Mouse (Mus musculus): Measurements from ENCODE around the gene Trmt1. TPM values are rescaled to one million over a fixed set of nuclear protein-coding genes. Genes with fewer than 3 reads are reported as not detected.

Gene Trmt1
- polyA plus RNA-seq, 1 experiment from 2014 or later: 73.3 TPM

DNA sequence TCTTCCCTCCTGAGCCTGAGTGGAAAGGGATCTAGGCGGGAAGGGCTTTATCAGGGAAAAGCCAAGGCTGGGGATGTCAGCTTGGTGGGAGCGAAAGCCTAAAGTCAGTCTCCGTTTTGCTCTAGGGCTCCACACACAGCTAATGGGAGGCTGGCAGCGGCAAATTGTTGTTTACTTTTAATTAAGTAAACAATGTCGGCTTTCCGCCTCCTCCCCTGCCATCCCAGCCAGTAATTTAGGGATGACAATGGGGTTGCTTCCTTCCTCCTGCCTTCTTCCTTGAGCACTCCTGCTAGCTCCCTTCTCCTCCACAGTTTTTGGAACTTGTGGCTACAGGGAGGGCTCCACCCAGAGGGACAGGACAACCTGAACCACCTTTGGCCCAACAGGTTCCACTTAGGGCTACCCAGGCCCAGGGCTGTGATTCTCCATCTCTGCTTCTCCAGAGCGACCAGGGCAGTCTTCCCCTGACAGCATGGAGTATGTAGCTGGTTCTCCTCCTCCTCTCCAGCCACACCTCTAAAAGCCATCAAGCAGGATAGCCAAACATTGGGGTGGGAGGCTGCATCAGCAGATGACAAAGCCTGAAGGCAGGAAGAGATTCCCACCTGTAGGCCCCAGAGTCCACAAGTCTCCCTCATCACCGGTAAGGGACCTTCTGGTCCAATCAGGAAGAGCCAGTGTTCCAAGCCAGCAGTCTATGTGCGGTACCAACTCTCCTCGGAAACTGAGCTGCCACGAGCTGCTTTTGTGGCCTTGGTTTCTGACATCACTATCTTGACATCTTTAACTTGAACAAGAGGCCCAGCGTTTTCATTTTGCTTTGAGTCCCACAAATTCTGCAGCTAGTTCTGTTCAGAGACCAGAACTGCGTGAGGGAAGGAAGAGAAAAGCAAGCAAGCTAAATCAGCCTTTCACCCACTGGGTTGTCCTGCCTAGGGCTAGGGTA lies 55.1 kb downstream of the Trmt1 start:
- Histone ChIP-seq H3K27ac (ENCODE audit: low read length) (peak overlapping the region; percentile 83), H3K4me3 (replicated peaks; ENCODE audit: low read length) (no peak overlapping the region), H3K27me3 (replicated peaks; ENCODE audit: control insufficient read depth, insufficient read depth, low read length) (no peaks in the 10 kb centered on the region), H3K4me2 (ENCODE audit: low read length) (0 out of 2 replicates have a peak overlapping the region, but pooled peaks have one; percentile 2), H3K9ac (replicated peaks; ENCODE audit: low read depth, low read length) (peak overlapping the region; percentile 28), H3K4me1 (replicated peaks; ENCODE audit: control insufficient read depth, insufficient read depth, low read length) (peaks cover 95% of the 10 kb centered on the region), H3K9me3 (ENCODE audit: control insufficient read depth, low read length) (no peaks in the 10 kb centered on the region), H3K36me3 (ENCODE audit: control insufficient read depth, insufficient read depth) (no peaks in the 10 kb centered on the region)
- 32% methylated on average over 13 of the region's 13 CpGs for WGBS
- no peak for ATAC-seq

DNA sequence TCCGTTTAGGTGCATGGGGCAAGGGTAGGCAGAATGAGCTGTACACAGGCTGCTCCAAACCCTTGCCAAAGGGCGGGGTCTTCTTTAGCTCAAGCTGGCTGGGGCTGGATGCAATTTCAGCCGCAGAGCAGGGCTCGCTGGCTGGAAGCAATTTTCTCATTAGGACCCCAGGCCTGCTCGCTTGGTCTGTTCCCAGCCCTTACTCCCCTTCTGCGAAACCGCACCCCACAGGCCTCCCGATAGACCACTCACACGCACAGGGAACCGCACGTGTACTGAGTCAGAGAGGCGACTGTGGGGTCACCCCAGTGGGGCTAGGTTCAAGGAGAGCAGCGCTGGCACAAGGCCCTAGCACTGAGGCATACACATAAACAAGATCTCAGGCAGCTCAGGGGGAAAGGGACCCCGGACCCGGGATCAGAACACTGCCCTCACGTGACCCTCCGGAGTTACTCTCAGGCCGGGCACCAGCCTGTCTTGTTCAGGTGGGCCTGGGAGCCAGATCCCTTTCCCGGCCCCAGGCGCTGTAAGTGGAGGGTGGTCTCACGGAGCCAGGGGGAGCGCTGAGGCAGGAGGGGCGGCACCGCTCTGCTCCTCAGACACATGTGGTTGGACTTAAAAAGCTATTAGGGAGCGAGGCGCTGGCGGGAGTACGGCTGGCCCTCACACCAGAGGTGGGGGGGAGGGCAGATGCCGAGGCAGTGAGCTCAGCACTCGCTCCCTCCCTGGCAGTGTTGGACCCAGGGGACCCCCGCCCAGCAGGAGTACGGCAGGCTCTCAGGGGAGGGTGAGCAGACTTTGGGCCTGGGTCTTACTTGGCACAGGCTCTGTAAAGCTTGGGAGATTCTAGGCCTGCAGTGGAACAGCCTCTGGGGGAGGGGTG lies 56.3 kb downstream of the Trmt1 start:
- peak; percentile 54 for ATAC-seq
- Histone ChIP-seq H3K9ac (replicated peaks; ENCODE audit: low read depth, low read length) (peak overlapping the region; percentile 24), H3K4me1 (replicated peaks; ENCODE audit: control insufficient read depth, insufficient read depth, low read length) (peaks cover 99% of the 10 kb centered on the region), H3K27me3 (replicated peaks; ENCODE audit: control insufficient read depth, insufficient read depth, low read length) (no peaks in the 10 kb centered on the region), H3K4me3 (replicated peaks; ENCODE audit: low read length) (no peak overlapping the region), H3K4me2 (ENCODE audit: low read length) (peak overlapping the region; percentile 23), H3K36me3 (ENCODE audit: control insufficient read depth, insufficient read depth) (no peaks in the 10 kb centered on the region), H3K9me3 (ENCODE audit: control insufficient read depth, low read length) (no peaks in the 10 kb centered on the region), H3K27ac (ENCODE audit: low read length) (peak overlapping the region; percentile 83)
- WGBS: 6% methylated on average over 31 of the region's 32 CpGs

DNA sequence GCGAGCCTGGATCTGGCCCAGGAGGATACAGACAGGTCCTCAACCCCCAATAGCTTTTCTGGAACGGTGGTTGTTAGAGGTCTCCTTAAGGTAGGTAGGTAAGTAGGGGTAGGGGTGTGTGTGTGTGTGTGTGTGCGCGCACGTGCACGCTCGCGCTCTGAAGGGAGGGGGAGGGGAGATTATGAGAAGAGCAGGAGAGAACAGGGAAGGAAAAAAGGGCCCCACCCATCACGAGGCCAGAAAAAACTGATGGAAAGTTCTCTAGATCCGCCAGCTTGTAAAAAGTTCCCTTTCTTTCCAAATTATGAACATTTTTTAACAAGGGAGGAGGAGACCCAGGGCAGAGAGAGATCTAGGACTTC lies 56.9 kb downstream of the Trmt1 start:
- Histone ChIP-seq H3K4me3 (replicated peaks; ENCODE audit: low read length) (no peak overlapping the region), H3K4me2 (ENCODE audit: low read length) (peak overlapping the region; percentile 23), H3K9me3 (ENCODE audit: control insufficient read depth, low read length) (no peaks in the 10 kb centered on the region), H3K9ac (replicated peaks; ENCODE audit: low read depth, low read length) (peak overlapping the region; percentile 24; the same call in 1 of the 2 replicates), H3K36me3 (ENCODE audit: control insufficient read depth, insufficient read depth) (no peaks in the 10 kb centered on the region), H3K27me3 (replicated peaks; ENCODE audit: control insufficient read depth, insufficient read depth, low read length) (no peaks in the 10 kb centered on the region), H3K27ac (ENCODE audit: low read length) (peak overlapping the region; percentile 83), H3K4me1 (replicated peaks; ENCODE audit: control insufficient read depth, insufficient read depth, low read length) (peaks cover 93% of the 10 kb centered on the region)
- no peak; the same call in 1 of the 2 replicates for ATAC-seq
- WGBS: 5% methylated on average over 10 of the region's 10 CpGs

DNA sequence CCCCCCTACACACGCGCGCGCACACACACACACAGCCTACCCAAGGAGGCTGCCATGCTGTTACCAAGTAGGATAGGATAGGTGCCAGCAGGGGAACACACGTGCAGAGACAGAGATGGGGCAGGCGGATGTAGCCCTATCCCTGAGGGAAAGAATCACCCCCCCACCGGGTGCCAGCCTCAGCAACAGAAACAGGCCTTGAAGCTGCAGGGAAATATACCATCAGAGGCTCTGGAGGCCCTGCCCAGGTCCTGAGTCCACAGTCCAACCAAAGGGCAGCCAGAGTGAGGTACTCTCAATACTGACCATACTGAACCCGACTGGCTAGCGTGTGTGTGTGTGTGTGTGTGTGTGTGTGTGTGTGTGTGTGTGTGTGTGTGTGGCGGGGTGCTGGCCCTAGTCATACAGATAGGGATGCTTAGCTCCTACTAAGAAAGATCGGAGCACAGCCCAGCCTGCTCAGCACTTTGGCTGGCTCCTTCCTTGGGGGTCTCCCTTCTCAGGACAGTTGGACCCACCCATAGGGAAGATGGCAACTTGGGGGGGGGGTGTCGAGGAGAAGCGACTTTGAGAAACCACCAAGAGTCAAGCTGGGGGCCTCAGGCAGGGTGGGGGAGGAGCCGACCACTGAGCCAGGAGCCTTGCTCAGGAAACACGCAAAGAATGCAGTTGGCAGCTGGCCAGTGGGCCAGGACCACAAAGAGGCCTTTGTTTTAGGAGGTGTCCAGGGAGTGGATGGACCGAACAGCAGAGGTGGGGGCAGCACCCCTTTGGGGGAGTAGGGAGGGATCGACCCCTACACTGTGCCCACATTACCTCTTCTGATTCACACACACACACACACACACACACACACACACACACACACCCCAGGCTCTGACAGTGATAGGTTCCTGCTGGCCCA lies 57.7 kb downstream of the Trmt1 start:
- Histone ChIP-seq H3K4me3 (replicated peaks; ENCODE audit: low read length) (no peak overlapping the region), H3K9me3 (ENCODE audit: control insufficient read depth, low read length) (no peaks in the 10 kb centered on the region), H3K36me3 (ENCODE audit: control insufficient read depth, insufficient read depth) (no peaks in the 10 kb centered on the region), H3K27me3 (replicated peaks; ENCODE audit: control insufficient read depth, insufficient read depth, low read length) (no peaks in the 10 kb centered on the region), H3K4me1 (replicated peaks; ENCODE audit: control insufficient read depth, insufficient read depth, low read length) (peaks cover 86% of the 10 kb centered on the region), H3K27ac (ENCODE audit: low read length) (peak overlapping the region; percentile 83), H3K4me2 (ENCODE audit: low read length) (peak overlapping the region; percentile 23; the same call in 1 of the 2 replicates), H3K9ac (replicated peaks; ENCODE audit: low read depth, low read length) (peak overlapping the region; percentile 43)
- WGBS: 6% methylated on average over 17 of the region's 17 CpGs
- peak; percentile 21; the same call in 1 of the 2 replicates for ATAC-seq

DNA sequence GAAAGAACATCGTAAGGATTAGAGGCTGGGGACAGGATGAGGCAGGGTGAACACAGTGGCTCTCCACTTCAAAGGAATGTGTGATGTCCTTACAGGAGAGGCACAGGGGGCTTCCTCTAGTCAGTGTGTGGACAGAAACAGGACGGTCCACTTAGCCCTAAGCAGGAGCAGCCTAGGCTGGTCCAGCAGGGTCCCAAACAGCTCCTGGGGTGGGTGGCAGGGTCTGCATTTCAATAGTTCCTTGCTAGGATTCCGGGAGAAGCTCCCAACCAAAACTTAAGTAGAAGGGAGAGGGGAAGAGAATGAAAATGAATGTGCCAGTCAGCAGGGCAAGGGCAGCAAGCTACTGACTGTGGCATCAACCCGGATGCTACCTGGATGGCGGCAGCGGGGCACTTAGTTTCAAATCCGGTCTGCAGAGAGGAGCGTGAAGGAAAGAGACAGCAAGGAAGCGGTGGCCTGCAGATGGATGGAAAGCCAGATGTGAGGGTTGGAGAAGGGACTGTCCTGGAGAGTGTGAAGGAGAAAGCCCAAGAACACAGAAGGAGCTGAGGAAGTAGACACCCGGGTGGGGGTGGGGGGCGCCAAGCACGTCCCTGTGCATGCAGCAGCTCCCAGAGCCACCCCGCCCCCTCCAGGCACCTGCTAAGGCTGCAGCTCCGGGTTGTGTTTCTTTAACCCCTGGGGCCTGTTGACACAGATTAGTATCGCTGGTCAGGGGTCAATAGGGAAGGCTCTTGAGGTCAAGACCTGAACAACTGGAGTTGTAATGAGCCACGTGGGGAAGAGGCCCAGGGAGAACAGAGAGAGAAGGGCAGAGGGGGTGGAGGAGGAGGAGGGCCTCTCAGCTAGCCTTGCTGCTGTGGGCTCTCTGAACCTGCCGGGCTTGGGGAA lies 59.2 kb downstream of the Trmt1 start:
- Histone ChIP-seq H3K36me3 (ENCODE audit: control insufficient read depth, insufficient read depth) (no peaks in the 10 kb centered on the region), H3K9ac (replicated peaks; ENCODE audit: low read depth, low read length) (peak overlapping the region; percentile 41), H3K27ac (ENCODE audit: low read length) (peak overlapping the region; percentile 81), H3K4me1 (replicated peaks; ENCODE audit: control insufficient read depth, insufficient read depth, low read length) (peaks cover 85% of the 10 kb centered on the region), H3K4me2 (ENCODE audit: low read length) (peak overlapping the region; percentile 6; the same call in 1 of the 2 replicates), H3K4me3 (replicated peaks; ENCODE audit: low read length) (no peak overlapping the region), H3K9me3 (ENCODE audit: control insufficient read depth, low read length) (no peaks in the 10 kb centered on the region), H3K27me3 (replicated peaks; ENCODE audit: control insufficient read depth, insufficient read depth, low read length) (no peaks in the 10 kb centered on the region)
- ATAC-seq: no peak
- WGBS: 9% methylated on average over 16 of the region's 17 CpGs

Other genes with a start within 250 kb of the Trmt1 start
- gene Ier2, start 23.5 kb upstream of the Trmt1 start, polyA plus RNA-seq (2015; fragmentation: Nextera tagmentation; extraction: Ambion mirVana): 22.5 and 25.5 TPM in 2 replicates
- 15.5 and 15.7 TPM in 2 replicates for gene Nacc1, start 1.6 kb downstream of the Trmt1 start, polyA plus RNA-seq (2015; fragmentation: Nextera tagmentation; extraction: Ambion mirVana)
- gene Lyl1, start 15.2 kb downstream of the Trmt1 start, polyA plus RNA-seq (2015; fragmentation: Nextera tagmentation; extraction: Ambion mirVana): 2.6 and 2.9 TPM in 2 replicates
- gene G430095P16Rik, start 36.7 kb downstream of the Trmt1 start, polyA plus RNA-seq (2015; fragmentation: Nextera tagmentation; extraction: Ambion mirVana): 2.0 and 2.2 TPM in 2 replicates
- gene Nfix, start 114.0 kb downstream of the Trmt1 start, polyA plus RNA-seq (2015; fragmentation: Nextera tagmentation; extraction: Ambion mirVana): 440 and 546 TPM in 2 replicates
- 8.2 and 8.7 TPM in 2 replicates for gene Dand5, start 136.5 kb downstream of the Trmt1 start, polyA plus RNA-seq (2015; fragmentation: Nextera tagmentation; extraction: Ambion mirVana)
- 31.3 and 34.3 TPM in 2 replicates for gene Gadd45gip1, start 145.2 kb downstream of the Trmt1 start, polyA plus RNA-seq (2015; fragmentation: Nextera tagmentation; extraction: Ambion mirVana)
- gene Rad23a, start 154.4 kb downstream of the Trmt1 start, polyA plus RNA-seq (2015; fragmentation: Nextera tagmentation; extraction: Ambion mirVana): 84.8 and 86.5 TPM in 2 replicates
- gene Calr, start 160.6 kb downstream of the Trmt1 start, polyA plus RNA-seq (2015; fragmentation: Nextera tagmentation; extraction: Ambion mirVana): 610 and 631 TPM in 2 replicates
- gene Farsa, start 170.7 kb downstream of the Trmt1 start, polyA plus RNA-seq (2015; fragmentation: Nextera tagmentation; extraction: Ambion mirVana): 126 TPM in 2 replicates
- 51.0 and 54.3 TPM in 2 replicates for gene Syce2, start 185.8 kb downstream of the Trmt1 start, polyA plus RNA-seq (2015; fragmentation: Nextera tagmentation; extraction: Ambion mirVana)
- 35.5 and 39.1 TPM in 2 replicates for gene Gcdh, start 207.6 kb downstream of the Trmt1 start, polyA plus RNA-seq (2015; fragmentation: Nextera tagmentation; extraction: Ambion mirVana)
- gene Klf1, start 215.6 kb downstream of the Trmt1 start, polyA plus RNA-seq (2015; fragmentation: Nextera tagmentation; extraction: Ambion mirVana): 0.73 and 0.85 TPM in 2 replicates
- 5.4 and 5.5 TPM in 2 replicates for gene Dnase2a, start 222.3 kb downstream of the Trmt1 start, polyA plus RNA-seq (2015; fragmentation: Nextera tagmentation; extraction: Ambion mirVana)